Mouse (Mus musculus): ENCODE data around the gene Polr2f.

- no peak for TF ChIP-seq POLR2A (IDR thresholded peaks at IDR 0.05; ENCODE audit: insufficient read depth, low read depth, low read length)
- peak; percentile 60; the same call in 1 of the 2 replicates for TF ChIP-seq CTCF (IDR thresholded peaks at IDR 0.05; ENCODE audit: insufficient read depth, low read depth, low read length)
Measured at GRCm38 (mm10) chr15:79148533-79148932, 7.7 kb downstream of the Polr2f start.

Data from olfactory bulb, adult 2 months (tissue).